Mouse (Mus musculus) embryonic fibroblast, embryonic 13.5 days (primary cell): ENCODE measurements around the gene Wdr11.

Experiments used
- CTCF ChIP-seq: IDR thresholded peaks from 2 replicates; pipeline ENCODE4 v1.5.1; 2011; ENCODE audit warnings: mild to moderate bottlenecking, control low read depth, low read length, moderate library complexity, borderline replicate concordance; ENCODE audit not compliant: insufficient read depth
- POLR2A ChIP-seq: IDR thresholded peaks from 2 replicates; pipeline ENCODE4 v1.6.1; 2011; ENCODE audit warnings: low read depth, mild to moderate bottlenecking, control low read depth, low read length, moderate library complexity

DNA sequence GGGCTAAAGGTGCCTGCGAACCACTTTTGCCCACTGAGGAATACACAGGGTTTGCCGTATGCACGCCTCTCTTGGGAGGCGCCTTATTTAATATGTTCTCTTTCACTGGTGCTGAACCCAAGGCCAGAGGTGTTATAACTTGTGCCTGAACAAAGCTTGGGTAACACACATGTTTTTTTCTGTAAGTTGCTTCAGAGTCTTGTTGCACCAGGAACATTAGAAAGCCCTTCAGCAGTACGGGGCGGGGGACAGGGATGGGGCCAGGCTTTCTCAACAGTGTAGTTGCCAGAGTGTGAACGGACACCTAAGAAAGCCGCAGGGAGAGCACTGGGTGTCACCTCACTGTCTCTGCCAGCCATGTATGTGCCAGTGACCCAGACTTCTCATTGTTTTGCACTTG is 68.1 kb downstream of the Wdr11 start:
- TF ChIP-seq CTCF (no peak), POLR2A (no peak)
